Mouse (Mus musculus): ENCODE measurements at regions not wholly inside any gene's neighbourhood (a gene's known extent, or its start where the extent isn't known, plus 50 kb on each side); places are given as distances from the start of the nearest gene placed in this dataset.

GRCm38 (mm10) chr1:110813191-110813590 is 164.2 kb downstream of the Cdh19 start:
- no peak for DNase-seq

GRCm38 (mm10) chr1:110799157-110799764 is 178.1 kb downstream of the Cdh19 start:
- DNase-seq: peak; percentile 50

DNA sequence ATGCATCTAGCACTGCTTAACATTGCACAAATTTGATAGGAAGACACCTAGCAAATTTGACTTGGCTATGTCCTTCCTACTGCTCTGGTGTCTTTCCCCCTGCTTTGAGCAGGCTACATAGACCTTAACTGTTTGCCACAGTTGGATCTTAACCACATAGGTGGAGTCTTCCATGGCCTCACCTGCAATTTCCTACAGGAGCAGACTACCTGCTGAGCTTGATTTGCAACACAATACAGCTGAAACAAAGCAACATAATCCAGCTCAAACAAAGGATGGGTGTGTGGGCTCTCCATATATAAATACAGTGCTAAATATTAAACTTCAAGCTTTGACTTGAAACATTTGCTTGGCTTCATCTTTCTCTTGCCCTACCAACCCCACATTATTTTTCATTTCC is 186.8 kb downstream of the Cdh19 start:
- DNase-seq: no peak

DNA sequence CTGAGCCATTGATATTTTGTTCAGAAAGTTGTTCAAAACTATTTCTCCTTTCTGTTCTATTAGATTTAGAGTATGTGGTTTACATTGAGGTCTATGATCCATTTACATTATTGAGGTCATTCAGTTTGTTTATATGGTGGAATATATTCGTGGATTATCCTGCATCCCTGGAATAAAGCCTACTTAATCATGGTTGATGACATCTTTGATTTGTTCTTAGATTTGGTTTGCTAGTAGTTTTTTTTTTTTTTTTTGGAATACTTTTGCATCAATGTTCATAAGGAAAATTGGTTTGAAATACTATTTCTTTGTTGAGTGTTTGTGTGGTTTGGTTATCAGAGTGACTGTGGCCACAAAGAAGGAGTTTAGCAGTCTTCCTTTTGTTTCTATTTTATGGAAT is 202.0 kb downstream of the Cdh19 start:
- DNase-seq: no peak

DNA sequence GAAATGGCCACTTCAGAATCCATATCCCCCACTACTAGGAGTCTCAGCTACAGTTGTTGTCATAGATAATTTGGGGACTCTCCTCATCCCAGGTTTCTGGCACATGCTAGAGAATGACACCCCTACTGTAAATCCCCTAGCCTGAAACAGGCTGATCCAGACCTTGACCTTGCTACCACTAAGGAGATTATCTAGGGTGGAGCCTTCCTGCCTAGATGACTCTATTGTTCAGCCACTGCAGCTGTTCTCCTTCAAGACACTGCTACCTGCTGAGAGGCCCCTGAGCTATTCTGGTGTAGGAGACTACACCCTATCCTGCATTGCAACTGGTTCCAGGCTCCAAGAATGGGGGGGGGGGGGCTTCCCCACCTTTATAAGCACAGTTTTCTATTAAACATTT is 202.5 kb downstream of the Cdh19 start:
- DNase-seq: no peak

GRCm38 (mm10) chr1:110774096-110774495 is 203.3 kb downstream of the Cdh19 start:
- no peak for DNase-seq

DNA sequence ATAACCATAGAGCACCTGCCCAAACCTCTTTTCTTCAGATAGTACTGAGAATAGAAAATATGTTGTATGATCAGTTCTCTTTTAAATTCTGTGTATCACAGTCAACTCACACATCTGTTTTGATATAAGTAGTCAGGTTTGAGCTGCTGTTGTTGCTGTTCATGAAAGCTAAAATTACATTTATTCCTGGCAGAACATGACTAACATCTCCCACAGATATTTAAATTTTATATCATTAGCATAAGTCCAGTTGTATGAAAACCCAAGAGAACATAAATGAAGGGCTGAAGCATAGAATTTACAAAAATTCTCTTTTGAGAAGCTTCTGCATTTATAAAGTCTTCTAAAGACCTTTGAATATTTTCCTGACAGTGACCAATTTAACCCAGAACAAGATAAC is 252.5 kb downstream of the Cdh19 start:
- DNase-seq: no peak

Measured in kidney, adult 9 months (tissue).